Mouse (Mus musculus): ENCODE results near the gene Zdhhc16. TPM values are rescaled to one million over a fixed set of nuclear protein-coding genes. Genes with fewer than 3 reads are reported as not detected.

Gene Zdhhc16
- total RNA-seq (2012; rRNA removed) (45.5 and 49.6 TPM in 2 replicates), total RNA-seq (2014; rRNA removed) (29.9 and 30.3 TPM in 2 replicates), polyA plus RNA-seq (2012; ENCODE audit: insufficient read length, low read depth) (51.1 and 54.3 TPM in 2 replicates)

GRCm38 (mm10) chr19:41933179-41934086 lies at the start of gene Zdhhc16, which contains the start of gene Exosc1:
Zdhhc16 (plus strand) TSS chr19:41933480.
Exosc1 (minus strand) TSS chr19:41933423.
- DNase-seq (ENCODE audit: extremely low read depth) = peak; percentile 98
- H3K9ac ChIP-seq (ENCODE audit: insufficient read depth, low read depth) = peak within 1 kb of the TSS; percentile 86
- H3K9me3 ChIP-seq (replicated peaks; ENCODE audit: low read length) = no peaks in the 10 kb centered on the region
- peaks cover 29 to 59% of the 10 kb centered on the region in 2 experiments for H3K36me3 ChIP-seq (replicated peaks in 1 of 2; ENCODE audit: control insufficient read depth in 1 of 2, insufficient read depth in 1 of 2, low read length in 1 of 2)
- peaks cover 8 to 36% of the 10 kb centered on the region in 2 experiments; a peak in 3 of 4 replicates for H3K4me1 ChIP-seq (ENCODE audit: control insufficient read depth in 1 of 2, insufficient read depth in 2 of 2)
- peak within 1 kb of the TSS; percentile 96 to 99 (median 98) for H3K4me3 ChIP-seq (replicated peaks in 1 of 3; ENCODE audit: low read depth in 2 of 3, low read length in 2 of 3, poor library complexity in 1 of 3)
- dilution Hi-C loops (cut with MboI; ENCODE audit: extremely low pct_ligation_motif_present, extremely low pct_unique_long_range_greater_than_20kb, low sequenced_read_pairs) (no loop called here), in situ Hi-C loops (cut with MboI; ENCODE audit: low pct_ligation_motif_present, low pct_unique_long_range_greater_than_20kb, low sequenced_read_pairs) (loop anchor here (5.0 kb wide), 1 partner anchor 54 kb away; no protein-coding TSS in a partner anchor)
- peak within 1 kb of the TSS; percentile 61 for H3K27ac ChIP-seq (ENCODE audit: insufficient read depth, low read depth)
- no peaks in the 10 kb centered on the region for H3K27me3 ChIP-seq (replicated peaks)
- H3K4me2 ChIP-seq (ENCODE audit: insufficient read depth, low read depth, poor library complexity, severe bottlenecking) = peak within 1 kb of the TSS; percentile 91
- H3K79me2 ChIP-seq (replicated peaks; ENCODE audit: control insufficient read depth, extremely low read depth, insufficient read depth, poor library complexity, severe bottlenecking) = peaks cover 59% of the 10 kb centered on the region
- TF ChIP-seq IRF4 (IDR thresholded peaks at IDR 0.05; ENCODE audit: low read depth, low read length) (no peak; the same call in 1 of the 2 replicates), PAX5 (IDR thresholded peaks at IDR 0.05; ENCODE audit: low read length) (no peak), POLR2A (IDR thresholded peaks at IDR 0.05; ENCODE audit: low read depth, low read length) (peak; percentile 93), SIN3A (IDR thresholded peaks at IDR 0.05; ENCODE audit: low read length) (peak; percentile 84), JUND (conservative IDR thresholded peaks at IDR 0.05; ENCODE audit: low read depth, low read length) (no peak), USF2 (conservative IDR thresholded peaks at IDR 0.05; ENCODE audit: low read depth, low read length) (no peak), UBTF (IDR thresholded peaks at IDR 0.05; ENCODE audit: low read depth, low read length) (no peak; the same call in 1 of the 2 replicates), BHLHE40 (IDR thresholded peaks at IDR 0.05; ENCODE audit: low read depth, low read length) (peak; percentile 37; the same call in 1 of the 2 replicates), E2F4 (IDR thresholded peaks at IDR 0.05; ENCODE audit: insufficient replicate concordance, low read depth, low read length) (no peak), MAFK (IDR thresholded peaks at IDR 0.05; ENCODE audit: insufficient replicate concordance, low read length) (no peak), ZKSCAN1 (IDR thresholded peaks at IDR 0.05; ENCODE audit: borderline replicate concordance, low read depth, low read length) (no peak), MEF2A (IDR thresholded peaks at IDR 0.05; ENCODE audit: borderline replicate concordance, low read depth, low read length) (no peak), KAT2A (IDR thresholded peaks at IDR 0.05; ENCODE audit: insufficient replicate concordance, low read length) (peak; percentile 97), POLR2AphosphoS2 (IDR thresholded peaks at IDR 0.05; ENCODE audit: low read depth, low read length) (no peak), CHD2 (IDR thresholded peaks at IDR 0.05; ENCODE audit: low read length) (peak; percentile 96), ELF1 (IDR thresholded peaks at IDR 0.05; ENCODE audit: low read depth, low read length) (peak; percentile 95), ZMIZ1 (IDR thresholded peaks at IDR 0.05; ENCODE audit: low read depth, low read length) (peak; percentile 80; the same call in 1 of the 2 replicates), CHD1 (IDR thresholded peaks at IDR 0.05; ENCODE audit: low read depth, low read length) (no peak), EP300 (IDR thresholded peaks at IDR 0.05; ENCODE audit: low read length) (no peak), NELFE (IDR thresholded peaks at IDR 0.05; ENCODE audit: low read depth, low read length) (peak; percentile 89), MAX (IDR thresholded peaks at IDR 0.05; ENCODE audit: low read length) (peak; percentile 92), SMC3 (IDR thresholded peaks at IDR 0.05; ENCODE audit: low read depth, low read length) (no peak), MXI1 (IDR thresholded peaks at IDR 0.05; ENCODE audit: low read depth, low read length) (peak; percentile 97), MAZ (IDR thresholded peaks at IDR 0.05; ENCODE audit: low read depth, low read length) (0 out of 2 replicates have a peak, but pooled peaks have one; percentile 35), MYC (IDR thresholded peaks at IDR 0.05; ENCODE audit: low read depth, low read length) (peak; percentile 99), ZNF384 (IDR thresholded peaks at IDR 0.05; ENCODE audit: low read depth, low read length) (peak; percentile 67), RCOR1 (conservative IDR thresholded peaks at IDR 0.05; ENCODE audit: low read depth, low read length) (no peak), HCFC1 (IDR thresholded peaks at IDR 0.05; ENCODE audit: low read depth, low read length) (peak; percentile 97), JUN (IDR thresholded peaks at IDR 0.05; ENCODE audit: insufficient read depth, low read depth, low read length) (no peak), TCF12 (IDR thresholded peaks at IDR 0.05; ENCODE audit: low read depth, low read length) (peak; percentile 76; the same call in 1 of the 2 replicates), RAD21 (IDR thresholded peaks at IDR 0.05; ENCODE audit: low read depth, low read length) (no peak), CTCF (conservative IDR thresholded peaks at IDR 0.05 in 1 of 2, IDR thresholded peaks at IDR 0.05 in 1 of 2; ENCODE audit: low read depth in 2 of 2, low read length in 2 of 2) (no peak), USF1 (IDR thresholded peaks at IDR 0.05; ENCODE audit: low read depth, low read length) (peak; percentile 62), TBP (conservative IDR thresholded peaks at IDR 0.05; ENCODE audit: low read depth, low read length) (peak; percentile 83; the same call in 1 of the 2 replicates), NRF1 (IDR thresholded peaks at IDR 0.05; ENCODE audit: low read depth, low read length) (peak; percentile 99), GABPA (IDR thresholded peaks at IDR 0.05; ENCODE audit: insufficient replicate concordance, low read depth, low read length) (peak; percentile 44; the same call in 1 of the 2 replicates), ZC3H11A (IDR thresholded peaks at IDR 0.05; ENCODE audit: low read depth, low read length) (no peak)
